ENCODE assay signal across 17 mouse cellular contexts in the genomic region with DNA sequence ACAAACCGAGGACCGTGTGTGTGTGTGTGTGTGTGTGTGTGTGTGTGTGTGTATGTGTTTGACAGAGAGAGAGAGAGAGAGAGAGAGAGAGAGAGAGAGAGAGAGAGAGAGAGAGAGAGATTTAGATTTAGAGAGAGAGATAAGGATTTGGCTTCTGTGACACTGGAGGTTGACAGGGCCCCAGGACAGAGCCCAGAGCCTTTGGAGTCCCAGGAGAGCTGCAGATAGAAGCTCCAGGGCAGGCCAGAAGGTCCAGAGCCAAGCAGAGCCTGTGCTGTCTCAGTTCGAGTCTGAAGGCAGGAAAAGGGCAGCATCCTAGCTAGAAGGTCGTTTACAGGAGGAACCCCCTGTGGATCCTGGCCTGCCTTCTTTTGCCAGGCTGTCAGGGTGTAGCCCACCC.
"Had no signal": no experiment of that assay in that cellular context is flagged by ENCODE, and none has a peak within 500 bp of the region (broad histone marks: within the 10 kb centered on the region; RNA-seq: fewer than 3 reads in every experiment).

No protein-coding gene starts in this region.

- H3K9me3 ChIP-seq: liver, embryonic 15.5 days; lung, embryonic 15.5 days; megakaryocyte, embryonic 14.5 days; neural tube, embryonic 12.5 days; stomach, embryonic 15.5 days had no signal

- H3K27me3 ChIP-seq: liver, embryonic 15.5 days; lung, embryonic 15.5 days; neural tube, embryonic 12.5 days; stomach, embryonic 15.5 days had no signal

- ATAC-seq: liver, postnatal 0 days; lung, postnatal 0 days had no signal

- H3K9ac ChIP-seq: liver, embryonic 15.5 days; liver, postnatal 0 days; lung, embryonic 15.5 days; neural tube, embryonic 12.5 days; stomach, embryonic 15.5 days had no signal

- H3K4me2 ChIP-seq: liver, embryonic 15.5 days; lung, embryonic 15.5 days; neural tube, embryonic 12.5 days; stomach, embryonic 15.5 days had no signal

- H3K36me3 ChIP-seq: liver, embryonic 15.5 days; lung, embryonic 15.5 days; neural tube, embryonic 12.5 days; stomach, embryonic 15.5 days had no signal

- H3K4me1 ChIP-seq: megakaryocyte, embryonic 14.5 days had no signal

- H3K4me3 ChIP-seq: liver, embryonic 15.5 days; lung, embryonic 15.5 days; megakaryocyte, embryonic 14.5 days; neural tube, embryonic 12.5 days; stomach, embryonic 15.5 days had no signal

- H3K27ac ChIP-seq: liver, embryonic 15.5 days; lung, embryonic 15.5 days; macrophage; neural tube, embryonic 12.5 days; stomach, embryonic 15.5 days; stomach, postnatal 0 days had no signal

- DNase-seq: liver, postnatal 0 days; lung, adult 2 months; lung, postnatal 14 days; lung, postnatal 36 days; midbrain, embryonic 14.5 days; right cerebral cortex, postnatal 14 days; thymus, adult 2 months; thymus, postnatal 25 days; thymus, postnatal 4 days had no signal
